Mouse (Mus musculus): ENCODE measurements at regions not wholly inside any gene's neighbourhood (a gene's known extent, or its start where the extent isn't known, plus 50 kb on each side); places are given as distances from the start of the nearest gene placed in this dataset.

DNA sequence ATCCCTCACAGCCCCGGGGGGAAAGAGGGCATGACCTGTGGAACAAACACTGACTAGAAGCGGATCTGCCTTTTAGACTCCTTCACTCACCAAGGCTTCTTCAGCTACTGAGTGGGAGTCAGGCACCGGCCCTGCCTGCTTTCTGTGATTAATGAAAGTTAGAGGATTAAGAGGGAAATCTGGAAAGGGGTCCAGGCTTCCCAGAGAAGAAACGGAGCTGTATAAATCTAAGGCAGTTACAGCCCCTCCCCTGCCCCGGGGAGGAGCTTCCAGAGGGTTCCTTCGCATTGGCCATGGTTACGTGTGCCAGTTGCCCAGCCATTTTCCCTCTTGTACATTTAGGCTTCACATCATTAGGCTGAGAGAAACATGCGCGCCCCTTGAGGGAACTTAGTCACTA is 113.6 kb upstream of the Prox1 start:
- no peak for TF ChIP-seq CTCF (conservative IDR thresholded peaks at IDR 0.05; ENCODE audit: low read length)
- TF ChIP-seq NANOG (IDR thresholded peaks at IDR 0.05; ENCODE audit: borderline replicate concordance, low read length) = no peak

Data from E14TG2a.4 (cell line).